Mouse (Mus musculus) large intestine, adult 2 months (tissue): ENCODE data around the gene Smr2. TPM values are rescaled to one million over a fixed set of nuclear protein-coding genes. Genes with fewer than 3 reads are reported as not detected.
"Not testable (repeated sequence)": the region's sequence is repeated elsewhere in the genome, so short reads cannot be mapped to it uniquely, and the experiment has no call there.

Source experiments
- DNase-seq: peaks from one replicate; pipeline ENCODE4 v3.0.0-alpha.2; 2012; ENCODE audit warnings: low read depth, low spot score
- WGBS: fragments of 180-500 bp; shearing (Covaris S2); methylation state at CpG from one replicate; pipeline ENCODE4 v1.1.7; 2018; 5-methylcytosine and 5-hydroxymethylcytosine counted together
- polyA plus RNA-seq: library from polyadenylated mRNA; depleted of rRNA; stranded (reverse); fragments of >200 nt; gene quantifications from 2 replicates; pipeline ENCODE4 v1.2.3, GENCODE M21; 2012; rRNA removed

Gene Smr2
- polyA plus RNA-seq: not detected in 2 replicates

GRCm38 (mm10) chr5:88086256-88086655 lies at the start of gene Smr2:
TSS of gene Smr2 (plus strand) at chr5:88086556.
- DNase-seq: not testable (repeated sequence)

- DNase-seq: no peak
- 61% methylated on average over 1 of the region's 1 CpGs for WGBS
These were observed 25.1 kb downstream of the Smr2 start, which contains the start of gene Gm11116 for GRCm38 (mm10) chr5:88111430-88111829. TSS of gene Gm11116 (minus strand) at chr5:88111530.

- DNase-seq: no peak
These were observed 67.6 kb downstream of the Smr2 start, which contains the start of gene Gm11115 for GRCm38 (mm10) chr5:88153999-88154398. TSS of gene Gm11115 (minus strand) at chr5:88154099.

Other genes starting within 250 kb of the Smr2 start
- not detected in 2 replicates for gene Odam, start 201.5 kb upstream of the Smr2 start, polyA plus RNA-seq
- not detected in 2 replicates for gene Csn3, start 161.0 kb upstream of the Smr2 start, polyA plus RNA-seq
- gene 2310003L06Rik, start 117.1 kb upstream of the Smr2 start, polyA plus RNA-seq: not detected in 2 replicates
- gene Gm28434, start 117.0 kb upstream of the Smr2 start, polyA plus RNA-seq: not detected in 2 replicates
- not detected in 2 replicates for gene Cabs1, start 107.1 kb upstream of the Smr2 start, polyA plus RNA-seq
- gene Smr3a, start 84.0 kb upstream of the Smr2 start, polyA plus RNA-seq: not detected in 2 replicates
- not detected in 2 replicates for gene Gm11116, start 25.0 kb downstream of the Smr2 start, polyA plus RNA-seq
- not detected in 2 replicates for gene Gm11115, start 67.5 kb downstream of the Smr2 start, polyA plus RNA-seq
- not detected in 2 replicates for gene Gm7714, start 182.4 kb downstream of the Smr2 start, polyA plus RNA-seq
- gene Prol1, start 230.8 kb downstream of the Smr2 start, polyA plus RNA-seq: not detected in 2 replicates